Mouse (Mus musculus) brain, embryonic 14.5 days (tissue): ENCODE results near the gene Camk2d.

Experiments
- CTCF ChIP-seq: fragments of 200-500 bp; IDR thresholded peaks from 2 replicates; pipeline ENCODE4 v1.5.1; 2012; ENCODE audit warnings: inconsistent platforms, mild to moderate bottlenecking, moderate library complexity, borderline replicate concordance; ENCODE audit not compliant: insufficient read depth, insufficient read length; ENCODE audit errors: extremely low read depth
- POLR2A ChIP-seq: fragments of 200-500 bp; IDR thresholded peaks from 2 replicates; pipeline ENCODE4 v1.6.1; 2012; ENCODE audit warnings: mild to moderate bottlenecking, inconsistent platforms, borderline replicate concordance; ENCODE audit not compliant: poor library complexity, insufficient read depth, insufficient read length, severe bottlenecking; ENCODE audit errors: extremely low read depth

DNA sequence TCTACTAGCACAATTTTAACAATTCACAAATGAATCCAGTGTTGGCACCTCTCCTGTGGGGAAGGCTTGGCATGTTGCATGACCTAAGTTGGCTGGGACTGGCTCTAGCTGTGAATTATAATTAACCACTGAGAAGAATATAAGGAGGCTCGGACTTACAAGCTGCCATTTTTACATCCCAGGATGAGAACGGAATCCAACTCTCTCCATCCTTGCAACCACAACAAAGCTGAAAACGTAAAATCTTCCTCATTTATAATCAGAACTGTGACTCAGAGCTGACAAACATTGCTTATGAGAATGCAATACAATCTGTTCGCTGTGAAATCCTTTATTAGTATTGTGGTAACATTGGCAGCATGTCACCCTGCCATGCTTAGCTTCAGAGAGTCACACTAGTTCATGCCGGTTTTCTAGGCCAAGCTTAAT lies 126.9 kb downstream of the Camk2d start:
- TF ChIP-seq POLR2A (no peak), CTCF (no peak)
